Mouse (Mus musculus): Measurements from ENCODE around the gene Zan. TPM values are rescaled to one million over a fixed set of nuclear protein-coding genes. Genes with fewer than 3 reads are reported as not detected.
"Not testable (repeated sequence)": the region's sequence is repeated elsewhere in the genome, so short reads cannot be mapped to it uniquely, and the experiment has no call there.

Gene Zan
- polyA plus RNA-seq, 1 experiment = not detected

DNA sequence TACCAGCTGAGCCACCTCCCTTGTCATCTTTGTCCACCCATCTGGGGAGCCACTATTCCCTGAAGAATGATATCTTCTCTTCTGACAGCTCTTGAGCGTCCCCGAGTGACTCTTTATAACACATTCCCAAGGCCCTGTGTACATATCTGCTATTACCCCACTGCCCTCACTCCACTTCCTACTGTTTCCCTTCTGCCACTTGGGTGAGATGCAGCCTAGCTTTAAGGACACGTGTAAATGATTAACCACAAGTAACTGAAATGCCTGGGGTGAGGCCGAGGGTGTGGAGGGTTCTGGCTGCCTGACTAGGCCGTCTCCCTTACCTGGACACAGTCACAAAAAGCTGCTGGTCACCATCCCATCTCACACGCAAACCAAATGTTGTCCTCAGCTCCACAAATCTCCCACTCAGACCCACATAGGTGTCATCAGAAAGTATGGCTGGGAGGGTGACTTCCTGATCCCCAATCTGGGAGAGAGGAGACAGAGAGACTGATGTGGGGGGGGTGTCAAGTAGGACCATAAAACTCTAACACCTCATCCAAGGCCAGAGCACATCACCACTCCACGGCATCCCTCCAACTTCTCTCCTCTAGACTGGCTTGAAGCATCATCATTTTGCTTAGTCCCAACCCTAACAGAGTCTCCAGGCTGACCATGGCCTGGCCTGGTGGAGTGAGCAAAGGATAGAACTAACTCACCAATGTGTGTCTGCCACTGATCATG lies 20.8 kb downstream of the Zan start:
- WGBS = 32% methylated on average over 7 of the region's 7 CpGs
- TF ChIP-seq POLR2A (IDR thresholded peaks at IDR 0.05; ENCODE audit: borderline replicate concordance, control insufficient read depth, low read depth, low read length) (no peak), CTCF (IDR thresholded peaks at IDR 0.05; ENCODE audit: control insufficient read depth, insufficient read depth, low read length) (no peak)
- H3K4me3 ChIP-seq (replicated peaks; ENCODE audit: control insufficient read depth, low read depth, low read length) = no peak overlapping the region
- no peak overlapping the region for H3K27ac ChIP-seq (ENCODE audit: control insufficient read depth, insufficient read depth, low read depth, low read length, poor library complexity)
- no peaks in the 10 kb centered on the region for H3K4me1 ChIP-seq (ENCODE audit: control insufficient read depth, insufficient read depth, low read length)

DNA sequence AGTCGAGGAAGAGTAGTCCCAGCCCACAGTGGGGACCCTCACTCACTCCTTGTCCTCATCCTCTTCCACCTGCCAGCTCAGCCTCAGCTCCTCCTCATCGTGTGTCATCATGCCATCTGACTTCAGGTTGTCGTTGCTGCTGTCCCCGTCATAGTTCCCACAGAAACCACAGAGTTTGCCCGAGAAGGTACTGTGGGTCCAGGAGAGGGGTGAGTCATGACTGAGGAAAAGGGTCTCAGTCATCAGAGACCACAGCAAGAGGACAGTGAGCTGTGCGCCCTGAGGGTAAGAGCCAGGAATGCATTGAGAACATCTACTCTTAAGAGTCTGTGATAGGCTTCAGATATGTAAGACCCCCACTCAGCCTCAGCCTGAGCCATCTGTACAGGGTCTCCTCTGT lies 21.7 kb downstream of the Zan start:
- no peak overlapping the region for H3K4me3 ChIP-seq (replicated peaks; ENCODE audit: control insufficient read depth, low read depth, low read length)
- WGBS = 19% methylated on average over 6 of the region's 6 CpGs
- no peaks in the 10 kb centered on the region for H3K4me1 ChIP-seq (ENCODE audit: control insufficient read depth, insufficient read depth, low read length)
- H3K27ac ChIP-seq (ENCODE audit: control insufficient read depth, insufficient read depth, low read depth, low read length, poor library complexity) = no peak overlapping the region
- TF ChIP-seq CTCF (IDR thresholded peaks at IDR 0.05; ENCODE audit: control insufficient read depth, insufficient read depth, low read length) (no peak), POLR2A (IDR thresholded peaks at IDR 0.05; ENCODE audit: borderline replicate concordance, control insufficient read depth, low read depth, low read length) (no peak)

DNA sequence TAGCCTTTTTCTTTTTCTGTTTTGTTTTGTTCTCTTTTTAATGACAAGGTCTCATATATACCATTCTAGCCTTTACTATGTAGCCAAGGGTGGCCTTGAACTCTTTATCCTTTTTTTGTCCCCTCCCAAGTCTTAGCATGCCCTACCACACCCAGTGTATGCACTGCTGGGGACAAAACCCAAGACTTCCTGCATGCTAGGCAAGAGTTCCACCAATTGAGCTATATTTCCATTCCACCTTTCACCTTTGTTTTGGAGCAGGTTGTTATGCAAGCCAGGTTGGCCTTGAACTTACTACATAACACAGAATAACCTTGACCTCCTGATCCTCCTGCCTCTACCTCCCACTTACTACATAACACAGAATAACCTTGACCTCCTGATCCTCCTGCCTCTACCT lies 31.3 kb downstream of the Zan start:
- Histone ChIP-seq H3K4me3 (replicated peaks; ENCODE audit: control insufficient read depth, low read depth, low read length) (no peak overlapping the region), H3K4me1 (ENCODE audit: control insufficient read depth, insufficient read depth, low read length) (no peaks in the 10 kb centered on the region), H3K27ac (ENCODE audit: control insufficient read depth, insufficient read depth, low read depth, low read length, poor library complexity) (no peak overlapping the region)
- TF ChIP-seq POLR2A (IDR thresholded peaks at IDR 0.05; ENCODE audit: borderline replicate concordance, control insufficient read depth, low read depth, low read length) = no peak
- TF ChIP-seq CTCF (IDR thresholded peaks at IDR 0.05; ENCODE audit: control insufficient read depth, insufficient read depth, low read length) = no peak

DNA sequence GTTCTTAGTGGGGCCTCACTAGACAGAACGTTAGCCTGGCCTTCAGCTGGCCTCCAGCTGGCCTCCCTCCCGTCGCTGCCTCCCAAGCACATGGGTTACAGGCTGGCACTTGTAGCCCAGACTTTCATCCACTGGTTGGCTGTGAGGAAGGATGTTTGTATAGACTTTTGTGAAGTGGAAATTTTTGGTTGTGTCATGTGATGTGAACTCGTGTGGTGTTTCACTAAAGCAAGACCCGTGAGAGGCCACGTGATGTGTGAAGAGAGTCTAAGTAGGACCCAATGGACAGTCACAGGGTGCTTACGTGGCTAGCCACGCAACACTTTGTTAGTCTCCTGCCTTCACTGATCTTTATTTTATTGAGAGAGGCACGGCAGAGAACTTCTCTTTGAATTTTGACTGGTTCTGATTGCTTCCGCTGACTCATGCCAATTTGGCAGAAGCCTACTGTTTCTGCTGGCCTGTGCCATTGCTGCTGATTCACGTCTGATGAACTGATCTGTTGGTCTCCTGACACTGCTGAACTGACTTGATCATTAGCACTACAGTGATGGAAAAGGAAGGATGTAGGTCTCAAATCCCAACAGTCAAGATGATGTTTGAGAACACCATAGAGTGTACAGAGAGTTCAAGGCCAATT lies 36.5 kb downstream of the Zan start:
- Histone ChIP-seq H3K4me1 (ENCODE audit: control insufficient read depth, insufficient read depth, low read length) (no peaks in the 10 kb centered on the region), H3K27ac (ENCODE audit: control insufficient read depth, insufficient read depth, low read depth, low read length, poor library complexity) (no peak overlapping the region), H3K4me3 (replicated peaks; ENCODE audit: control insufficient read depth, low read depth, low read length) (no peak overlapping the region)
- WGBS = 48% methylated on average over 11 of the region's 11 CpGs
- TF ChIP-seq POLR2A (IDR thresholded peaks at IDR 0.05; ENCODE audit: borderline replicate concordance, control insufficient read depth, low read depth, low read length) = no peak
- no peak for TF ChIP-seq CTCF (IDR thresholded peaks at IDR 0.05; ENCODE audit: control insufficient read depth, insufficient read depth, low read length)

DNA sequence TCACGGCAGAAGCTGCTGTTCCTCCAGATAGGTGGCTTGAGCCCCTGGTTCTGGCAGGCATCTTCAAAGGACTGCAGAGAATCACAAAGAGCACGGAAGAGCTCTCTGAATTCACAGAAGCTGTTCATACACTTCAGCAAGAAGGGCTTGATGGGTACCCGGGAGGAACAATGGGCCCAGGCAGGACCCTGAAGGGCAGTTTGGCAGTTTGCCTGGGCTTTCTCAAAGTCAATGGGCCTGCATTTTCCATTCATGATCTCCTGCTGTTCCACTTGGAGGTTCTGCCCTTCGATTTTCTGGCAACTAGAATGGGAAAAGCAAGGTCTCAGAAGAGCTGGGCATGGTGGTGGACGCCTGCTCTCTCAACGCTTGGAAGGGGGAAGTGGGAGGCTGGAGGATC lies 43.0 kb downstream of the Zan start:
- no peak for TF ChIP-seq CTCF (IDR thresholded peaks at IDR 0.05; ENCODE audit: control insufficient read depth, insufficient read depth, low read length)
- no peak for TF ChIP-seq POLR2A (IDR thresholded peaks at IDR 0.05; ENCODE audit: borderline replicate concordance, control insufficient read depth, low read depth, low read length)
- no peak overlapping the region for H3K4me3 ChIP-seq (replicated peaks; ENCODE audit: control insufficient read depth, low read depth, low read length)
- no peak overlapping the region for H3K27ac ChIP-seq (ENCODE audit: control insufficient read depth, insufficient read depth, low read depth, low read length, poor library complexity)
- 45% methylated on average over 6 of the region's 6 CpGs for WGBS
- no peaks in the 10 kb centered on the region for H3K4me1 ChIP-seq (ENCODE audit: control insufficient read depth, insufficient read depth, low read length)

DNA sequence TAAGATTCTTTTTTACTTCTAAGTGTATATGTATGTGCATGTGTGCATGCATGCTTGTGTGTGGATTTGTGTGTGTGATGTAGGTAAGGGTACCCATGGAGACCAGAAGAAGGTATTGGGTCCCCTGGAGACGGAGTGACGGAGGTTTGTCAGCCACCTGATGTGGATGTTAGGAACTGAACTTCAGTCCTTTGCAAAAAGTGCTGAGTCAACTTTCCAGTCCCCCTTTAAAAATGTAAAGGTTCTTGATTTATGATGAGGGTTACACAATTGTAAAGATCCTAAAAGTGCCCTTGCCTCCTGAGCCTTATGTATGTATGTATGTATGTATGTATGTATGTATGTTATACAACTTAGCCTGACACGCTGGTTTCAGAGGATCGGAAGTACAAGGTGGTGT lies 46.5 kb downstream of the Zan start:
- H3K4me1 ChIP-seq (ENCODE audit: control insufficient read depth, insufficient read depth, low read length); H3K27ac ChIP-seq (ENCODE audit: control insufficient read depth, insufficient read depth, low read depth, low read length, poor library complexity); H3K4me3 ChIP-seq (replicated peaks; ENCODE audit: control insufficient read depth, low read depth, low read length): not testable (repeated sequence)
- WGBS = 7% methylated on average over 4 of the region's 4 CpGs

DNA sequence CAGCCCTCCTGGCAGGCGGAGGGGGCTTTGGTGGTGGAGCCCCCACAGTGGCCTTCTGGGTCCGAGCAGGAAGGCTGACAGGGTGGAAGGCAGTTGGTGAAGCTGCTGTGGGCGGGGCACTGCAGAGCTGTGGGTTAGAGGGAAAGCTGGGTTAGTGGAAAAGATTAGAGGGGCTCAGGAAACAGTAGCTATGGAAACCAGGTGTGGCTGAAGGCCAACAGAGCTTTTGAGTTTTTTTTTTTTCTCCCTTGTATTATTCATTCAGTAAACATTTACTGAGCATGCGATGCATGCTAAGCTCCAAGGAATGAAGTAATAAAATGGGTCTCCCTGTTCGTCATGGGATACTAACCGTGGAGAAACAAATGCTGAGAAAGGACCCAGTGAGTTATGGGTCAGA lies 51.2 kb downstream of the Zan start:
- H3K4me3 ChIP-seq (replicated peaks; ENCODE audit: control insufficient read depth, low read depth, low read length) = no peak overlapping the region
- no peaks in the 10 kb centered on the region for H3K4me1 ChIP-seq (ENCODE audit: control insufficient read depth, insufficient read depth, low read length)
- no peak overlapping the region for H3K27ac ChIP-seq (ENCODE audit: control insufficient read depth, insufficient read depth, low read depth, low read length, poor library complexity)
- no peak for TF ChIP-seq POLR2A (IDR thresholded peaks at IDR 0.05; ENCODE audit: borderline replicate concordance, control insufficient read depth, low read depth, low read length)
- TF ChIP-seq CTCF (IDR thresholded peaks at IDR 0.05; ENCODE audit: control insufficient read depth, insufficient read depth, low read length) = no peak
- 25% methylated on average over 6 of the region's 6 CpGs for WGBS

DNA sequence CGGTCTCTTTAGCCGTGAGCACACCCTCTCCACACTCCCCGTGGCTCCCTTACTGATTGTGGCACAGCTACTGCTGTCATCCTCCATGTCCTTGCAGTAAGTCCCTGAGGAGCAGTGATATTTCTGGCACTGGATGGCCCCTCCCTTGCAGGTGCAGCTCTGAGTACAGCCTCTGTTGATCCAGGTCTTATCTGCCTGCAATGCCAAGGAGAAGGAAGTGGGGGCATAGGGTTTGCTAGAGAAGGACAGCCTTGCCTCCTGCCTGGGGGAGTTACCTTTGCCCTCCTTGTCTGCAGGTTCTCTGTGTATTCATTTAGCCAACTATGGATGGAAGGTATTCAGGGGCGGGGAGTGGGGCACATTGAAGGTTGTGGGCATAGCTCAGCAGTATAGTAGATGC lies 57.0 kb downstream of the Zan start:
- H3K27ac ChIP-seq (ENCODE audit: control insufficient read depth, insufficient read depth, low read depth, low read length, poor library complexity) = no peak overlapping the region
- no peak for TF ChIP-seq POLR2A (IDR thresholded peaks at IDR 0.05; ENCODE audit: borderline replicate concordance, control insufficient read depth, low read depth, low read length)
- TF ChIP-seq CTCF (IDR thresholded peaks at IDR 0.05; ENCODE audit: control insufficient read depth, insufficient read depth, low read length) = no peak
- no peaks in the 10 kb centered on the region for H3K4me1 ChIP-seq (ENCODE audit: control insufficient read depth, insufficient read depth, low read length)
- H3K4me3 ChIP-seq (replicated peaks; ENCODE audit: control insufficient read depth, low read depth, low read length) = no peak overlapping the region
- 68% methylated on average over 4 of the region's 4 CpGs for WGBS

DNA sequence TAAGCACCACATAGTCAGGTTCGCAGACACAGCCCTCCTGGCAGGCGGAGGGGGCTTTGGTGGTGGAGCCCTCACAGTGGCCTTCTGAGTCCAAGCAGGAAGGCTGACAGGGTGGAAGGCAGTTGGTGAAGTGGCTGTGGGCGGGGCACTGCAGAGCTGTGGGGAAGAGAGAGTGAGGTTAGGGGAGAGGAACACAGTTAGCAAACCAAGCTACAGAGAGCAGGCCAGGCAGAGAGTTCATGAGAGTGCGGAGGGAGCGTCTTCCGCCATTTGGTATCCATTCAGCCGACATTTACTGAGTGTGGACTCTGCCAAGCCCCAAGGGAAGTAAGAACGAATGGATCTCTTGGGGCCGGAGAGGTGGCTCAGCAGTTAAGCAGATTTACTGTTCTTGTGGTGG lies 57.8 kb downstream of the Zan start:
- Histone ChIP-seq H3K4me3 (replicated peaks; ENCODE audit: control insufficient read depth, low read depth, low read length) (no peak overlapping the region), H3K4me1 (ENCODE audit: control insufficient read depth, insufficient read depth, low read length) (no peaks in the 10 kb centered on the region), H3K27ac (ENCODE audit: control insufficient read depth, insufficient read depth, low read depth, low read length, poor library complexity) (no peak overlapping the region)
- WGBS = 26% methylated on average over 9 of the region's 9 CpGs
- no peak for TF ChIP-seq POLR2A (IDR thresholded peaks at IDR 0.05; ENCODE audit: borderline replicate concordance, control insufficient read depth, low read depth, low read length)
